Mouse (Mus musculus) gastrocnemius, postnatal 10 days (tissue): Measurements from ENCODE around the gene Zfp651. TPM values are rescaled to one million over a fixed set of nuclear protein-coding genes. Genes with fewer than 3 reads are reported as not detected.

Experiments used
- DNase-seq: peaks from one replicate; pipeline ENCODE4 v3.0.0; 2021; ENCODE audit warnings: mixed read lengths
- total RNA-seq, 2 experiments: library from RNA; stranded (reverse); gene quantifications; 2 replicates each; pipeline ENCODE4 v1.2.3; 2021

Gene Zfp651
- total RNA-seq, 2 experiments from 2014 or later: 72.2 to 76.5 TPM

DNA sequence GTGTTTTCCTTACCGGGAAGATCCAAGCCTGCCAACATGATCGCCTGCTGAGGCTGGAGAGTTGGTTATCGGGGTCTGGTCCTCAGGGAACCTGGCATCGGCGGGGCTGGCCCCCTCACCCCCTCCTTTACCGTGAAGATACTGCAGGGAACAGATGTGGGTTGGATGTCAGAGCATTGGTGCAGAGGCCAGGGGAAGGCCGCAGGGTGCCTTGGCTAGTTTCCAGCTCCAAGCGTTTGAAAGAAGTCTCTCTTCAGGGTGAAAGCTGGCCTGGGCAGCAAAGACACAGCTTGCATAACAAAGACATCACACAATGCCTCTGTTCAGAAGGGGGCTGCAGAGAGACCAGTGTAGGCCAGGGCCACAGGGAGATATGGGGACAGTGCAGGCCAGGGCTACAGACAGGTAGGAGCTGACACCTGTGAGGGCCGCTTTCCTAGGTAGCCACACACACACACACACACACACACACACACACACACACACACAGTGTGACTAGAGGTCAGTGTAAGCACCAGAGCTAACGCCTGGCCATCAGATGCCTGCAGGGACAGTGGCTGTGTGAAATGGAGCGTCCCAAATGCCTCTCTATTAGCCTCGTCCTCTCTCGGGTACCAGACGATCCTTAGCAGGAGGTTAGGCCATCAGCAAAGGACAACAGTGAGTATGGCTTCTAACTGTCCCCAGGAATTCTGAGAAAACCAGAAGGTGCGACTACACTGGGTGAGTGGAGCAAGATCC, 51.1 kb downstream of the Zfp651 start:
- DNase-seq: no peak

GRCm38 (mm10) chr9:121815183-121815582, 56.1 kb downstream of the Zfp651 start:
- no peak for DNase-seq

GRCm38 (mm10) chr9:121819073-121819770, 60.1 kb downstream of the Zfp651 start:
- no peak for DNase-seq

DNA sequence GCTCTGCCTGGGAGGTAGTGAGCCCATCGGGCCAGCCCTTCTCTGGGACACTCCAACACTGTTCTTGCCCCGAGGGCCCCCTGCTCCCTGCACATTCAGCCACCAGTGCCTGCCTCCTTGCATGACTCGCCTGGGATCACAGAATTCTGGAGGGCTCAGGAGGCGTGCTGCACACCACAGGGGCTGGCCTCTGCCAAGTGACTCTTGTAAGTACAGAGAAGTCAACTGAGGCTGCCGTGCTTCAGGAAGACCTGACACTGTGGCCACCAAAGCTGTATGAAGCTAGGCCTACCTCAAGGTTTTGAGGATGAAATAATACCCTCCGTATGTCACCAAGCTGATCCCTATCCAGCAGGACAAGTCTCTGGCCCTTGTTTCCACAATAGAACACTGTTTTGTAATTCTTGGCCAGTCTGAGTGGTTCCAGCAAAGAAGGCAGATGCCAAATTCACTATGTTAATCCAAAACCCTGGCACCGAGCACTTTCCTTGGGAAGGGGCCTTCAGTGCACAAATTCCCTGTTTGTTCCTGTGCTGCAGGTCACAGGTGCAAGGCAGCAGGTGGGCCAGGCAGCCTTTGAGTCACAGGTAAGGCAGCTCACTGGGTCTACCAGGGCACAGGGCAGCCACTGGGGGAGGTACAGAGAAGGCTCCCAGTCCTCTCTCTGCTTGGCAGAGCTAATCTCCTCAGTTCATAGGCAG, 60.8 kb downstream of the Zfp651 start:
- DNase-seq: no peak

- no peak for DNase-seq
Observed at GRCm38 (mm10) chr9:121820765-121821164, 61.6 kb downstream of the Zfp651 start.

Other genes with a start within 250 kb of the Zfp651 start
- gene Lyzl4, start 117.2 kb upstream of the Zfp651 start, total RNA-seq: under 1 TPM in 1 of 2 experiments, not detected in 1; 0.81 TPM
- gene Vipr1, start 116.6 kb upstream of the Zfp651 start, total RNA-seq: under 1 TPM; 0.61 to 0.99 TPM
- 1 to 10 TPM; 4.7 to 5.5 TPM for gene Sec22c, start 53.8 kb upstream of the Zfp651 start, total RNA-seq
- 10 to 100 TPM; 80.2 to 85.8 TPM for gene Ss18l2, start 49.0 kb upstream of the Zfp651 start, total RNA-seq
- 10 to 100 TPM; 36.5 to 57.9 TPM for gene Nktr, start 40.2 kb upstream of the Zfp651 start, total RNA-seq
- gene Klhl40, start 18.3 kb downstream of the Zfp651 start, total RNA-seq: 100 to 1,000 TPM; 113 to 118 TPM
- gene Hhatl, start 33.2 kb downstream of the Zfp651 start, total RNA-seq: 100 to 1,000 TPM; 256 to 285 TPM
- under 1 TPM; 0.79 to 0.85 TPM for gene Ccdc13, start 80.1 kb downstream of the Zfp651 start, total RNA-seq
- 10 to 100 TPM; 75.4 to 98.1 TPM for gene Higd1a, start 99.0 kb downstream of the Zfp651 start, total RNA-seq
- gene Ackr2, start 139.0 kb downstream of the Zfp651 start, total RNA-seq: 1 to 10 TPM; 1.6 to 2.2 TPM
- not detected for gene Cyp8b1, start 157.0 kb downstream of the Zfp651 start, total RNA-seq
- 1 to 10 TPM; 6.4 to 7.8 TPM for gene Fam198a, start 191.7 kb downstream of the Zfp651 start, total RNA-seq
- 1 to 10 TPM; 6.5 to 7.0 TPM for gene Pomgnt2, start 237.8 kb downstream of the Zfp651 start, total RNA-seq